Mouse (Mus musculus) telencephalon, adult 2 months (tissue): ENCODE data around the gene Sez6l.

Experiments used
- DNase-seq: peaks from one replicate; pipeline ENCODE4 v3.0.0-alpha.2; 2011; ENCODE audit warnings: low read depth, low spot score

The Sez6l gene

DNA sequence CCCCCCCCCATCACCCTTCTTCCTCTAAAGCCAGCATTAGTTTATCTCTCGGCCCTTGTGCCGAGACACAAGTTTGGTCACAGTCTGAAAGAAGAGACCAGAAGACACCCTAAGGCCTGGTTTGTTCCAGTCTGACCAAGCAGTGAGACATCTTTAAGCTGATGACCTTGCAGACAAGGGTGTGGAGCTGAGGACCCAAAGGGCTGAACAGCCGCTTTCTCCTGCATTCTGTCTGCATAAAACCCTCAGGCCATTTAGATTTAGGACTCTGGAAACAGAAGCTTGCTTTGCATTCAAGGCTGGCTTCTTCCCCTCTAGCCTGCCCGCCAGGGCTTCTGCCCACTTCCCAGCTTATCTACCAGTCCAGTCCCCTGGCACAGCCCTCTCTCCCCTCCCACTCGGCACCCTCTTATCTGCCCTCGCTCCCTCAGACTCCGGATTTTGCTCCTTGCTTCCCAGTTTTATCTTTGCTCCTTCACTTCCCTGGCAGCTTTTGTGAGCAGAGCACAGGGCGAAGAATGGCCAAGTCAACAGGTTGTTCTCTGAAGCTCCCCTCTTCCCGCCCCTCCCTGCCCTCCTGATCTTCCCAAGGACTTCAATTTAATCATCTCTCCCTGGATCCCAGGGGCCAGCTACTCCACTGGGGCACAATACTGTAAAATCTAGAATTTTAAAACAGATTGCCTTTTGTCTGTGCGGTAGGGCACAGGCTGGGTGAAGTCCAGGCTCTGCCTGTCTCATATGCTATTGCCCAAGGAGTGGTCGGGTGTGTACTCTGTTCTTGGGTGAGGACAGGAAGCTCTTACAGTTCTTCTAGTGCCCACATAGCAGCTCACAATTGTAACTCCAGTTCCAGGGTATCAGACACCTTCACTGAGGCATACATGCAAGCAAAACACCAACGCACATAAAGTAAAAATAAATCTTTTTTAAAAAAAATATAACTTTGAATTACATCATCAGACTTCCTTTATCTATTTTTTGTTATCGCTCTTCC lies 77.8 kb downstream of the Sez6l start:
- peak; percentile 77 for DNase-seq

DNA sequence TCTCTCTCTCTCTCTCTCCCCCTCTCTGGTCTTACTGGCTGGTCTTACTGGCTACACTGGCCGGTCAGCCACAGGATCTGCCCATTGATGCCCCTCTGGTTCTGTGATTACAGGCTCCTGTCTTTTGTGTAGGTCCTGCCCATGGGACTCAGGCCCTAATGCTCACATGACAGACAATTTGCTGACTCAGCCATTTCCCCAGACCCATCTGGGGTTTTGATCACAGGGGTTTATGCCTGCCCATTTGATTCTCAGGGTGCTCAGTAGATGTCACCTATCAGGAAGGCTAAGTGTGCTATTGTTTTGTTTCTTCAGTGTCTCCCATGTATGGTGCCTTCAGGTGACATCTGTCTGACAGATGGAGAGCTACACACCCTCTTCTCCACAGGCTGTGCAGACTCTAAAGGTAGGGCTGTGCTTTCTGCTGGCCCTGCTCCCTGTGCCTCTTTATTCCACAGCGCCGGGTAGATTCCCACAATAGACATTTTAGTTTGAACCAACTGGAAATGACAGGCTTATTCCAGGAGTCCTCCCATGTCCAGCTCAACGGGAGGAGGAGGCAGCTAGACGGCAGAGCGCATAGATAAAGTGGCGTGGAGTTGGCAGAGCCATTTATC lies 80.1 kb downstream of the Sez6l start:
- no peak for DNase-seq

DNA sequence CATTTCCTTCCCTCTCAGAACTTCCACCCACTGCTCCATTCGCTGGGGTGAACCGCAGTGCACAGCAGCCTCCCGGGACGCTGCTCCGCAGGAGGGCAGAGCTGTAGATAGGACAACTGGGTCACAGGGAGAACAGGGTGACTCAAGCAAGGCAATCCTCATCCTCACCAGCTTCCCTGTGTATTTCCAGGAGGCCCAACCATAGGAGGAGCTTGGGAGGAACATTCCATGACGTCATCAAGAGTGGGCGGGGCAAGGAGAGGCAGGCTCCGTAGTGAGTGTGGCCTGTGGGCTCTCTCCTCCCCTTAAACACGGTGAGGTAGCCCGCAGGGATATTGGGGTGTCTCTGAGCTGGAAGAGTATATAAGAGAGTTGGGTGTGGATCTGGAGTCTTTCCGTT lies 83.5 kb downstream of the Sez6l start:
- no peak for DNase-seq

DNA sequence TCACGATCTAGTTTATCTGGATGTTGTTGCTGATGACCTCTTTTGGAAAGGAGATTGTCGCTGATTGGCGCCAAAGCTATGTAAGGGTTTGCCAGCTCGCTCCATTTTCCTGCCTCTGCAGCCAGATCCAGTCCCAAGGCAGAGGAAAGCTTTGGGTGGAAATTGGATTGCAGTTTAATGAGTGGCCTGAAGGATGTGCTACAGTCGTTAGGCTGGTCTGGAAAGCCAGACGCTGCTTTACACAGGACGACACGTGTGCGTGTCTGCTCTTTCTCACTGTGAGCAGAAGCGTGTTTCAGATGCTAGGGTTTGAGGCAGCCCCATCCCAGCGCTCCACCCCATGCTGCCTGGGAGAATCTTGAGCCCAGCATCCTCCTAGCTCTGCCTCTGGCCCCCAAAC lies 85.5 kb downstream of the Sez6l start:
- no peak for DNase-seq

GRCm38 (mm10) chr5:112488101-112488776 lies 88.7 kb downstream of the Sez6l start:
- DNase-seq, result no peak

- DNase-seq, result no peak
Observed at GRCm38 (mm10) chr5:112487504-112487903, 89.5 kb downstream of the Sez6l start.

DNA sequence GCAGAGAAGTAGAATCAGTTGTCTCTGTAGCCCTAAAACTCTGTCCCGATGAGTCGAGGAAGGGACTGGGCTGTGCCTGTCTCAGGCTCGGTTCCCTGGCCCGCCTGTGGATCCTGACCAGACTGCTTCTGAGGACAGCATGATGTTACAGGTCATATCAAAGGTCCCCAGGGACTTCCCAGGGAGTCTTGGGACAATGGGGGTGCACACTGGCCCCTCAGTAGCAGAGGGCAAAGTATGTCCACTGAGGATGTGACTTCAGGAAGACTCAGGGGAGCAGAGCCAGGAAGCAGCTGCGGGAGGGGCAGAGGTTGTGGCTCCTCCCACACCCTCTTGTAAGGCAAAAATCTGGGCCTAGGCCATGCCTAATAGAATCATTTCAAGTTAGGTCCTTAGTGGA lies 90.6 kb downstream of the Sez6l start:
- DNase-seq, result no peak

DNA sequence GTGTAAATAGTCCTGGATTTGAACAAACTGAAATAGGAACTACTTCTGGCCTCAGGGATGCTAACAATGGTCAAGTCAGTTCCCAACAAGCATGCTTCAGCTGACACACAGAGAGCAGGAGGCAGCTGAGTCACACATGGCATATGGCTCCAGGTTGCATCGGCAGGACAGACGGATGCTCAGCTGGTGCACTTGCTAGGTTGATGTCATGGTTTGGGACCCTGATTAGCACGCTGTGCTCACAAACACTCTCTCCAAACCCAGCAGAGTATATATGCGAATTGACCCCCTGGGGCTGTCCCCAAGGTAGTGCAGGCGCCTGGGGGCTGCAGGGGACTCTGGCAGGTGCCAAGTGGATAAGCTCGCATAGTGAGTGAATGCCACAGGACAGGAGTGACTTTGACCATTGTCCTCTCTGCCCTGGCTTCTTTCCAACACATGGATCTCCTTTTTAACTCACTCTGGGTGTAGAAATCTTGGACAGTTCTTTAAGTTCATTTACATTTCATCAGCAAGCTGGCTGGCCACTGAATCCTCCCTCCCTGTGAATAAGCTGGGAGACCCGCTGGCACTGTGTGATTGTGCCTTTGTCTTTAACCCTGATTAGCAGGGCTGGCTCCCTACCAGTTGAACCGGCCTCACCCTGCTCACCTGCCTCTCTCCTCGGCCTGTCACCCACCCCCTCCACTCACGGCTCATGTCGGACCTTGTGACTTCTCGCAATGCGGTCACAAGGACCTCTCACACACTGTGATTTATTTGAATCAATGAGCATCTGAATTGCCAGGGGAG lies 91.9 kb downstream of the Sez6l start:
- no peak for DNase-seq

- no peak for DNase-seq
Observed at GRCm38 (mm10) chr5:112483030-112483429, 94.0 kb downstream of the Sez6l start.

DNA sequence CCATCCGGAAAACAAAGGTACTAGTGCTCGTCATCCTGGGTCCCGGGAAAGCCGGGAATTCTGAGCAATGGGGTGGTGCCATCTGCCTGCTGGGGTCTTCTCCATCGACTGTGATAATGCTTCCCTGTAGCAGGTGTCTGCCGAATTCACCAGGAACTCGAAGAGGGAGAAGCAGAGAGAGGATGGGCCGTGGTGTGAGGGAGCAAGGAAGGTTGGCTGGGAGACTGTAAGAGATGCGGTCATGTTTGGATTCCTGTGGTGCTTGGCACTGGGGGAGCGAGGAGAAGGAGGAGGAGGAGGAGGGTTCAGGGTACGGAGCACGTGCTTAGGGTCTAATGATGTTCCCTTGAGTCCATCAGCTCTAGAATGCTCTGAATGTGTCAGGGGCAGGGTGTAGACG lies 94.4 kb downstream of the Sez6l start:
- DNase-seq, result no peak

DNA sequence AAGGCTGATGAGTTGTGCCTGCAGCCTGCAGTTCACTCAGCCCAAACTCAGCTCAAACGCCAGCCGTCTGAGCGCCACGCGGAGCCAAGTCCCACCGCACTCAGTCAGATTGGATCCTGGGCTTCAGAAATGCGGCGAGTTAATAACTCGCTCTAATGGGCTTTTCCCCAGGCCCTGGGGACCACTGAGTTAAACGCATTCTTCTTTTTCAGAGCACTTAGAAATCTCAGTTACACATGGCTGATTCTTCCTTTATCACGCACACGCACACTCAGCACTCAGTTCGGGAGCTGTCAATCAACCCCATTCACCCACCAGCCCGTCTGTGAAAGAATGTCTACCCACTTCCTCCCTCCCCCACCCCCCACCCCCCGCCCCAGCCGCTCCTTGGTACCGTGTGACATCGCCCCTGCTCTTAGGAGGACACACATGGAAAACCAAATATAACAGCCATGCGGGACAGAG lies 95.0 kb downstream of the Sez6l start:
- no peak for DNase-seq

- DNase-seq, result no peak
Observed at GRCm38 (mm10) chr5:112473453-112473852, 103.5 kb downstream of the Sez6l start.

GRCm38 (mm10) chr5:112470144-112470543 lies 106.8 kb downstream of the Sez6l start:
- no peak for DNase-seq

- no peak for DNase-seq
Observed at GRCm38 (mm10) chr5:112468986-112469581, 107.9 kb downstream of the Sez6l start.

GRCm38 (mm10) chr5:112466331-112466730 lies 110.7 kb downstream of the Sez6l start:
- DNase-seq, result no peak

GRCm38 (mm10) chr5:112459903-112460302 lies 117.1 kb downstream of the Sez6l start:
- DNase-seq, result no peak

DNA sequence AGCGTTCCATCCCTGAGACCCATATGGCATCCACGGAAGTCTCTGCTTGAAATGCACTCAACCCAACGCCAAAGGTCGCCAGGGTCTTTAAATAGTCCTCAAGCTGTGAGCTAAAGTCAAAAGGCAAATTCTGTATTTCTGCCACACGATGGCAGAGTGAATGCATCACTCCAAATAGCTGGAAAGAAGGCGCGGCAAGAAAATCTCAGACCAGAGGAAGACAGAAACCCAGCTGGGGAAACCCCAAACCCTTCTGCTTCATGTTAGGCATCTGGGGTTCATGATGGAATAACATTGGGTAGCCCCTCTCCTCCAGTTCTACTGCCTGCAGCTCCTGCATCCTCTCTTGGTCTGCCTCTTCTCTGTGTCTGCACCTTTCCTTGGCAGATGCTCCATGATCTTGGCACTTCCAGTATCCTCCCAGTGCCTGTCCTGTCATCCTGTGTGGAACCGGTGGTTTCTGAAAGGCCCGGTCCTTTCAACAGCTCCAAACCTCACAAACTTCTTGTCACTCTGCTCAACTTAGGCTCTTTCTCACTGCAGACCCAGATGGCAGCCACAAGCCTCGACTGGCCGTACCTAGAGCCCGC lies 121.9 kb downstream of the Sez6l start:
- no peak for DNase-seq

GRCm38 (mm10) chr5:112453088-112453487 lies 123.9 kb downstream of the Sez6l start:
- DNase-seq, result no peak

GRCm38 (mm10) chr5:112448747-112449440 lies 128.1 kb downstream of the Sez6l start, which contains the start of gene Gm6588:
Gm6588 (plus strand) TSS chr5:112449426.
- no peak for DNase-seq

DNA sequence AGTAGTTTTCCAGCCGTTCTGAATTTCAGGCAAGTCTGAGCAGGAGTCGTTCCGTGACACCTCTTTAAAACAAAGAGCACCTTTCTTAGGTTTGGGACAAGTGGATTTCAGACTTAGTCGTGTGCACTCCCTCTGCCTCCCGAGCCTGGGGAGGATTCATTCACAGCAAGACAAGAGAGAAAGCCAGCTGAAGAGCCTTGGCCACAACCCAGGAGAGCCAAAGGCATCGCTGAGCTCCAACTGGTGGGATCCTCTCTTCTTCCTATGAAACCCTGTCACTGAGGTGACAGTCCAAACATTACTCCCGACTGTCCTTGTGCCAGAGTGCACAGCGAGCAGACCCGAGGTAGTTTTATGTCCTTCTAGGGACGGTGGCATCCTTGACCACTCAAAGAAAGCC lies 138.4 kb downstream of the Sez6l start:
- no peak for DNase-seq
